Mouse (Mus musculus): ENCODE measurements around the gene Ptov1.

DNA sequence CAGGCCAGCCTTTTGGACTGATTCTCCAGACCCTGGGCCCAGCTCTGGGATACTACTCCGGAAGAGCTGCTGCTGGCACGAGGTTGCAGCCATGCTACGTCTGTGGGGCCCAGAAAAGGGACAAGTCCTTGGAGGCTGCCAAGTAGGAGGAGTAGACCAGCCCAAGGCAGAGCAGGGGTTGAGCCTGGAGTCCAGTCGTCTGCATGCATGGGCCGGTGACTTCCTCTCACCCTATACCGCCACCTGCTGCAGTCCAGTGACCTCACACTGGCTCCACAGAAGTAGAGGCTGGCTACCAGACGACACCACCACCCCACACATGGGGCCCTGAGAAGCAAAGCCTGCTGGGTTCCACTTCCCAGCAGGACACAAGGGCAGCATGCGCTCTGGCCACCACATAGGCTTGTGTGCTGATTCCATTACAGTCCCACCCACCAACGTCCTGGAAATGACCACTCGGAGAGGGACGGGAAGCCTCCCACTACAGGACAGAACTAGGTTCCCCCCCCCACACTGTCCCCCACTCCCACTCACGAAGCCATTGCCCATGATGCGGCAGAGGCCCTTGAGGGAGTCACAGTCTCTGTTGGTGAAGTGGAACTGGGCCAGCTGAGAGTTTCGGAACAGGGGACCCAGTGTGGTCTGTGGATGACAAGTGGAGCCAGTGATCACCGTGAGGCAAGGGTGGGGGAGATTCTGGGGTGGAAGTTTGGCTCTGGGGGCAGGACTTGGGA, 3.1 kb downstream of the Ptov1 start:
- TF ChIP-seq POLR2A (IDR thresholded peaks at IDR 0.05; ENCODE audit: control insufficient read depth in 1 of 2, insufficient read depth in 1 of 2, low read depth in 1 of 2, low read length in 2 of 2, poor library complexity in 1 of 2): no peak
- TF ChIP-seq CTCF (IDR thresholded peaks at IDR 0.05 in 2 of 3, conservative IDR thresholded peaks at IDR 0.05 in 1 of 3; ENCODE audit: control insufficient read depth in 1 of 3, insufficient read depth in 1 of 3, low read depth in 2 of 3, low read length in 3 of 3, poor library complexity in 1 of 3, severe bottlenecking in 1 of 3): 0 out of 6 replicates have a peak, but pooled peaks of 1 of the 3 experiments have one; percentile 7
- no peak for TF ChIP-seq NRF1 (IDR thresholded peaks at IDR 0.05; ENCODE audit: insufficient read depth, low read depth, low read length, poor library complexity, severe bottlenecking)
- no peak for TF ChIP-seq MAZ (IDR thresholded peaks at IDR 0.05; ENCODE audit: low read depth, low read length)
- TF ChIP-seq MXI1 (IDR thresholded peaks at IDR 0.05; ENCODE audit: low read depth, low read length): no peak
- TF ChIP-seq ZC3H11A (IDR thresholded peaks at IDR 0.05; ENCODE audit: low read depth, low read length): no peak
- no peak for TF ChIP-seq E2F4 (IDR thresholded peaks at IDR 0.05; ENCODE audit: borderline replicate concordance, low read depth, low read length)
- no peak for TF ChIP-seq ELF1 (IDR thresholded peaks at IDR 0.05; ENCODE audit: low read depth, low read length)
- TF ChIP-seq NELFE (IDR thresholded peaks at IDR 0.05; ENCODE audit: low read depth, low read length): no peak
- no peak for TF ChIP-seq KAT2A (conservative IDR thresholded peaks at IDR 0.05; ENCODE audit: low read depth, low read length)
- no peak for TF ChIP-seq MYC (IDR thresholded peaks at IDR 0.05; ENCODE audit: low read depth, low read length)
- no peak for TF ChIP-seq GABPA (IDR thresholded peaks at IDR 0.05; ENCODE audit: low read depth, low read length)
- no peak for TF ChIP-seq ETS1 (IDR thresholded peaks at IDR 0.05; ENCODE audit: low read depth, low read length)
- no peak for TF ChIP-seq BHLHE40 (IDR thresholded peaks at IDR 0.05; ENCODE audit: borderline replicate concordance, low read depth, low read length)
